Mouse (Mus musculus): Measurements from ENCODE around the gene Qrsl1.

- TF ChIP-seq CTCF (IDR thresholded peaks at IDR 0.05; ENCODE audit: low read depth, low read length) (no peak), GATA1 (IDR thresholded peaks at IDR 0.05; ENCODE audit: borderline replicate concordance, low read length) (no peak)
Measured at GRCm38 (mm10) chr10:43892971-43893370, 8.6 kb downstream of the Qrsl1 start.
